Mouse (Mus musculus) monocyte, adult 59 days (primary cell): ENCODE results near the gene Vmn2r109. TPM values are rescaled to one million over a fixed set of nuclear protein-coding genes. Genes with fewer than 3 reads are reported as not detected.

Experiments used
- total RNA-seq, 2 experiments: library from RNA; stranded (reverse); gene quantifications; one replicate each; pipeline ENCODE4 v1.2.4; 2023

Vmn2r109 gene
- total RNA-seq, result not detected

DNA sequence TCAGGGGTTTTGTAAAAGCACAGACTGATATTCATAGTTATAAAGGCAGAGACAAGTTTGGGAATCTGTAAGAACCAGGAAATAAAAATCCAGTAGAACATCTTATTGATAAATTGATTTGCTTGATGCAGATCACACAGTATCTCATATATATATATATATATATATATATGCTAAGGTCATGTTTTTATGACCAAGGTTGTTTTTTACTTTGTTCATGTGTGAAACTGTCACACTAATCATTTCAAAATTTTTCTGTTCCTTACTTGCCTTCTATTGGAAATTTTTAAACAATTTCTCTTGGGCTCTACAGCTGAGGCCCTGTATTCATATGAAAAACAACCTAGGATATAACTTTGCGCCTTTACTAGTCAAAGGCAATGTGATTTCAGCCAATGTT is at the start of gene Vmn2r109:
Gene Vmn2r109, minus strand, starts transcription at position 101 of the 400 bp plus-strand sequence.

DNA sequence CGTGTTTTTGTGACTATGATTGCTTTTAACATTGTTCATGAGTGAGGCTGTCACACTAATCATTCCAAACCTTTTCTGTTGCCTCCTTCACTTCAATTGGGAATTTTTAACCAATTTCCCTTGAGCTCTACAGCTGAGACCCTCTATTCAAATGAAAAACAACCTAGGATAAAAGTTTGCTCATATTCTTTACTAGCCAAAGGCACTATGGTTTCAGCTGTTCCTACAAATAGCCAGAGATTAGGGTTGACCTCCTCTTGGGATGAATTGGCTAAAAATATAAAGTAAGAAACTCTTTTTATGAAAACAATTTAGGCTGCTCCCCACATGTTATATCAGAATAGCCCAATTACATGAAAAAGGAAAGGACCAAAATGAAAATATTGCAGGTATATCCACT is 31.8 kb upstream of the Vmn2r109 start, which contains the start of gene Vmn2r110:
Gene Vmn2r110, minus strand, starts transcription at position 101 of the 400 bp plus-strand sequence.

DNA sequence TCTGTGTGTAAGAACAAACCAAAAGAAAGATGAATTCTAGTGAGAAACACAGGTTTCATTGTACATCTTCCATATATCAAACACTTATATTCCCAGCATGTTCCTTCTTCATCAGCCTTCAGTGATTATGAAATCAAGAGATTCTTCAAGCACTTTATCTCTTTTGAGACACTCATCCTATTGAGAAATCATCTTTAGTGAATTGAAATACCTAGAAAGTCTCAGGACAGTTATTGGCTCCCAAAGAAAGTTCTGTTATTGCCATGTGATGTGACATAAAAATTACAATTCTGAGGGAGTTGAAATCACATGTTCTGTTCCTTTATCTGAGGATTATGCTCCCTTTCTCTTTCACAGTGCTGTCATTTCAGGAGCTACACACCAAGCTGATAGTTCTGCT is 66.7 kb downstream of the Vmn2r109 start, which contains the start of gene Vmn1r225:
Gene Vmn1r225, plus strand, starts transcription at position 301 of the 400 bp plus-strand sequence.

Other genes starting within 250 kb of the Vmn2r109 start
- gene Vmn2r107, start 219.5 kb downstream of the Vmn2r109 start, total RNA-seq, result not detected
- gene Vmn1r224, start 150.6 kb downstream of the Vmn2r109 start, total RNA-seq, result not detected
- gene Vmn2r108, start 83.4 kb downstream of the Vmn2r109 start, total RNA-seq, result under 1 TPM; 0.05 to 0.06 TPM
- gene Vmn1r225, start 66.6 kb downstream of the Vmn2r109 start, total RNA-seq, result not detected
- not detected for gene Vmn2r110, start 31.7 kb upstream of the Vmn2r109 start, total RNA-seq
- not detected for gene Fpr-rs3, start 60.1 kb upstream of the Vmn2r109 start, total RNA-seq
- not detected for gene Vmn1r226, start 118.1 kb upstream of the Vmn2r109 start, total RNA-seq
- not detected for gene Vmn1r227, start 165.1 kb upstream of the Vmn2r109 start, total RNA-seq
- not detected for gene Vmn1r228, start 221.4 kb upstream of the Vmn2r109 start, total RNA-seq
- not detected for gene Vmn1r229, start 246.8 kb upstream of the Vmn2r109 start, total RNA-seq